Mouse (Mus musculus) c-Kit-negative CD71-positive TER-119-positive erythroid progenitor cells, embryonic 14.5 days (primary cell): ENCODE measurements around the gene Ugt1a6a.

Experiments used
- DNase-seq: peaks from one replicate; pipeline ENCODE4 v3.0.0-alpha.2; 2013; ENCODE audit warnings: low read depth, low spot score

Ugt1a6a gene

GRCm38 (mm10) chr1:88266123-88266522 is 131.5 kb downstream of the Ugt1a6a start:
- DNase-seq = no peak

DNA sequence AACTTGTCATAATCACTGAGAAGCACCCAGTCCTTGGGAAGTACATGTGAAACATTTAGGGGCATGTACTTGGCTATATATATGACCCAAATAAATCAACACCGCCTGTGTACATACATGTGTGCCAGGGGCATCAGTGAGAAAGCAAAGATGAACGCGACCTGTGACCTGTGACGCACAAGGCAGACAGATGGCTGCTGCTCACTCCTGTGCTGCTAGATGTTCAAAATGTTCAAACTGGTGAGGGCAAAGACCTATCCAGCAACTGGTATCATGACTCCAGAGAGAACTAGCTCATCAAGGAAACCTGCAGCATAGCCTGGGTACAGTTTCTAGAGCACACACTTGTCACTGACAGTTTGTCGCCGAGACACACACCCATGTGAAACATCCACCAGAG is 132.9 kb downstream of the Ugt1a6a start:
- no peak for DNase-seq

GRCm38 (mm10) chr1:88268070-88268469 is 133.5 kb downstream of the Ugt1a6a start:
- DNase-seq = no peak
